Mouse (Mus musculus) liver, embryonic 16.5 days (tissue): ENCODE data around the gene Tmprss11d. TPM values are rescaled to one million over a fixed set of nuclear protein-coding genes. Genes with fewer than 3 reads are reported as not detected.

Source experiments
- ATAC-seq: fragments of 200-750 bp; cut with Nextera tagmentation; 2 replicates; pipeline ENCODE4 v1.8.0; 2017; ENCODE audit warnings: low read depth, mild to moderate bottlenecking, moderate number of reproducible peaks, moderate library complexity
- H3K27ac ChIP-seq: fragments of 300-500 bp; sonication (generic); 2 replicates; pipeline ENCODE4 v1.5.1; 2014; ENCODE audit warnings: mild to moderate bottlenecking, low read length
- H3K27me3 ChIP-seq: fragments of 300-500 bp; sonication (generic); 2 replicates; pipeline ENCODE4 v1.6.1; 2014; ENCODE audit warnings: low read depth, low read length, mixed read lengths; ENCODE audit not compliant: control insufficient read depth, insufficient read depth
- H3K36me3 ChIP-seq: fragments of 300-500 bp; sonication (generic); 2 replicates; pipeline ENCODE4 v1.6.1; 2014; ENCODE audit warnings: mild to moderate bottlenecking; ENCODE audit not compliant: control insufficient read depth, insufficient read depth
- H3K4me1 ChIP-seq: fragments of 300-500 bp; sonication (generic); 2 replicates; pipeline ENCODE4 v1.6.1; 2014; ENCODE audit warnings: low read depth, low read length, mixed read lengths; ENCODE audit not compliant: control insufficient read depth
- H3K4me2 ChIP-seq: fragments of 300-500 bp; sonication (generic); 2 replicates; pipeline ENCODE4 v1.6.1; 2014; ENCODE audit warnings: low read depth, low read length, mixed read lengths
- H3K4me3 ChIP-seq: fragments of 300-500 bp; sonication (generic); 2 replicates; pipeline ENCODE4 v1.5.1; 2014; ENCODE audit warnings: low read depth, mild to moderate bottlenecking, low read length
- H3K9ac ChIP-seq: fragments of 300-500 bp; sonication (generic); 2 replicates; pipeline ENCODE4 v1.6.1; 2014; ENCODE audit warnings: low read depth, low read length
- H3K9me3 ChIP-seq: fragments of 300-500 bp; sonication (generic); replicated peaks from 2 replicates; pipeline ENCODE4 v1.6.1; 2016; ENCODE audit warnings: low read length; ENCODE audit not compliant: control insufficient read depth
- WGBS: fragments of 180-500 bp; shearing (Covaris S2); extraction: QIAGEN DNeasy Blood & Tissue Kit; methylation state at CpG from one replicate; pipeline ENCODE4 v1.1.7; 2014; ENCODE audit not compliant: insufficient replicate concordance; 5-methylcytosine and 5-hydroxymethylcytosine counted together
- polyA plus RNA-seq: library from polyadenylated mRNA; unstranded; fragments of >200 nt; fragmentation: Nextera tagmentation; extraction: Ambion mirVana; gene quantifications from 2 replicates; pipeline ENCODE4 v1.2.1, GENCODE M21; 2015

The Tmprss11d gene
- not detected in 2 replicates for polyA plus RNA-seq

- no peak within 1 kb of the TSS for H3K4me2 ChIP-seq
- no peaks in the 10 kb centered on the region for H3K9me3 ChIP-seq
- H3K36me3 ChIP-seq = no peaks in the 10 kb centered on the region
- no peak within 1 kb of the TSS for H3K27ac ChIP-seq
- no peak within 1 kb of the TSS for H3K9ac ChIP-seq
- no peaks in the 10 kb centered on the region for H3K27me3 ChIP-seq
- no peaks in the 10 kb centered on the region for H3K4me1 ChIP-seq
- no peak for ATAC-seq
- 55% methylated on average over 3 of the region's 3 CpGs for WGBS
- no peak within 1 kb of the TSS for H3K4me3 ChIP-seq
These were observed at the start of gene Tmprss11d for GRCm38 (mm10) chr5:86373320-86373719. Gene Tmprss11d (minus strand): TSS chr5:86373420.

- Histone ChIP-seq H3K4me1 (no peaks in the 10 kb centered on the region), H3K27ac (no peak overlapping the region), H3K4me3 (no peak overlapping the region), H3K36me3 (no peaks in the 10 kb centered on the region), H3K9ac (no peak overlapping the region), H3K27me3 (no peaks in the 10 kb centered on the region), H3K9me3 (no peaks in the 10 kb centered on the region), H3K4me2 (no peak overlapping the region)
- ATAC-seq = no peak
- WGBS = 55% methylated on average over 3 of the region's 3 CpGs
These were observed 48.3 kb upstream of the Tmprss11d start for GRCm38 (mm10) chr5:86421323-86422028.

- no peak overlapping the region for H3K27ac ChIP-seq
- ATAC-seq = no peak
- H3K36me3 ChIP-seq = no peaks in the 10 kb centered on the region
- H3K4me3 ChIP-seq = no peak overlapping the region
- no peaks in the 10 kb centered on the region for H3K4me1 ChIP-seq
- H3K27me3 ChIP-seq = no peaks in the 10 kb centered on the region
- H3K9me3 ChIP-seq = no peaks in the 10 kb centered on the region
- no peak overlapping the region for H3K9ac ChIP-seq
- WGBS = 16% methylated on average over 4 of the region's 4 CpGs
- H3K4me2 ChIP-seq = no peak overlapping the region
These were observed 46.3 kb upstream of the Tmprss11d start for GRCm38 (mm10) chr5:86419494-86419893.

GRCm38 (mm10) chr5:86414280-86414679 is 41.1 kb upstream of the Tmprss11d start:
- H3K9me3 ChIP-seq = no peaks in the 10 kb centered on the region
- no peak overlapping the region for H3K27ac ChIP-seq
- H3K4me2 ChIP-seq = no peak overlapping the region
- no peaks in the 10 kb centered on the region for H3K36me3 ChIP-seq
- no peaks in the 10 kb centered on the region for H3K27me3 ChIP-seq
- H3K4me1 ChIP-seq = no peaks in the 10 kb centered on the region
- 64% methylated on average over 7 of the region's 7 CpGs for WGBS
- no peak for ATAC-seq
- H3K4me3 ChIP-seq = no peak overlapping the region
- no peak overlapping the region for H3K9ac ChIP-seq

GRCm38 (mm10) chr5:86410815-86411214 is 37.6 kb upstream of the Tmprss11d start:
- no peak for ATAC-seq
- H3K27me3 ChIP-seq = no peaks in the 10 kb centered on the region
- WGBS = 21% methylated on average over 3 of the region's 3 CpGs
- no peak overlapping the region for H3K4me2 ChIP-seq
- H3K9ac ChIP-seq = no peak overlapping the region
- no peaks in the 10 kb centered on the region for H3K9me3 ChIP-seq
- no peaks in the 10 kb centered on the region for H3K4me1 ChIP-seq
- H3K4me3 ChIP-seq = no peak overlapping the region
- no peak overlapping the region for H3K27ac ChIP-seq
- H3K36me3 ChIP-seq = no peaks in the 10 kb centered on the region

GRCm38 (mm10) chr5:86407941-86408340 is 34.7 kb upstream of the Tmprss11d start:
- 59% methylated on average over 2 of the region's 2 CpGs for WGBS
- no peak for ATAC-seq
- Histone ChIP-seq H3K36me3 (no peaks in the 10 kb centered on the region), H3K9me3 (no peaks in the 10 kb centered on the region), H3K4me1 (no peaks in the 10 kb centered on the region), H3K27ac (no peak overlapping the region), H3K9ac (no peak overlapping the region), H3K4me3 (no peak overlapping the region), H3K27me3 (no peaks in the 10 kb centered on the region), H3K4me2 (no peak overlapping the region)

GRCm38 (mm10) chr5:86407191-86407590 is 34.0 kb upstream of the Tmprss11d start:
- Histone ChIP-seq H3K9ac (no peak overlapping the region), H3K36me3 (no peaks in the 10 kb centered on the region), H3K4me2 (no peak overlapping the region), H3K27ac (no peak overlapping the region), H3K9me3 (no peaks in the 10 kb centered on the region), H3K4me3 (no peak overlapping the region), H3K27me3 (no peaks in the 10 kb centered on the region), H3K4me1 (no peaks in the 10 kb centered on the region)
- no peak for ATAC-seq
- WGBS = 71% methylated on average over 3 of the region's 3 CpGs

GRCm38 (mm10) chr5:86359412-86359985 is 13.7 kb downstream of the Tmprss11d start:
- no peaks in the 10 kb centered on the region for H3K4me1 ChIP-seq
- H3K27ac ChIP-seq = no peak overlapping the region
- WGBS = 41% methylated on average over 4 of the region's 4 CpGs
- H3K9me3 ChIP-seq = no peaks in the 10 kb centered on the region; the same call in 1 of the 2 replicates
- H3K4me3 ChIP-seq = no peak overlapping the region
- H3K9ac ChIP-seq = no peak overlapping the region
- H3K36me3 ChIP-seq = no peaks in the 10 kb centered on the region
- no peaks in the 10 kb centered on the region for H3K27me3 ChIP-seq
- no peak for ATAC-seq
- no peak overlapping the region for H3K4me2 ChIP-seq

- Histone ChIP-seq H3K9ac (no peak overlapping the region), H3K36me3 (no peaks in the 10 kb centered on the region), H3K4me2 (no peak overlapping the region), H3K27ac (no peak overlapping the region), H3K4me1 (no peaks in the 10 kb centered on the region), H3K4me3 (no peak overlapping the region), H3K27me3 (no peaks in the 10 kb centered on the region), H3K9me3 (no peaks in the 10 kb centered on the region; the same call in 1 of the 2 replicates)
- no peak for ATAC-seq
- 16% methylated on average over 7 of the region's 7 CpGs for WGBS
These were observed 20.3 kb downstream of the Tmprss11d start for GRCm38 (mm10) chr5:86352966-86353365.
